Mouse (Mus musculus): ENCODE measurements at regions not wholly inside any gene's neighbourhood (a gene's known extent, or its start where the extent isn't known, plus 50 kb on each side); places are given as distances from the start of the nearest gene placed in this dataset.
A peak's percentile ranks its signal among the peaks of the same experiment; 100 is the strongest.

DNA sequence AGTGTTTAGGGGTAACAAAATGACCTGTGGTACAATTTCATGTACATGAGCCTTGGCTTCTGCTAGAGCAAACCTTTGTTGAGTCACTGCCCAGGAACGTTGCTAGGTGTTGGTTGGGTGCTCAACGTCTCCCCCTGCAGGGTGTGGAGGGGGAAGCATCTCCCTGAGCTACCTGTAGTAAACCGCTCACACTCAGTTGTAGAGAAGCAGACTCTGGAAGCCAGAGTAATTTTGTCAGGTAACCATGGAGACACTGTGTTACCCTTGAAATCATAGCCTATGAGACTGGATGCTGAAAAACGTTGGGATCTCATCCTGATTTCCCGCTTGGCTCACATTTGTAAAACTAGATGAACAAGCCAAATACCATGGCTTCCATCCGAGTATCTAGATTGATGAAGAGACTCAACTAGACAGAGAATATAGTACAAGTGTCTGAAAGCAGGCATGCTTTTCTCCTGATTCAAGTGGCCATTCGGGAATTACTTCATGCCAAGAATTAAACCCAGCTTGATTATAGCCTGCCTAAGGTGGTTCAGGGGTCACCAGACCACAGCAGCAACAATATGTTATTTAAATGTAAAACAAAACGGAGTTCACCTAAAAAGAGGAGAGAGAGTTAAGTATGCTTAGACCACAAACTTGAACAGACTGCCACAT is 63.7 kb upstream of the Ctla4 start:
- DNase-seq, result peak; percentile 10 to 56

GRCm38 (mm10) chr1:60824218-60825125 is 62.3 kb upstream of the Ctla4 start:
- no peak for DNase-seq

- no peak for DNase-seq
These were observed 61.3 kb upstream of the Ctla4 start for GRCm38 (mm10) chr1:60825256-60826186.

DNA sequence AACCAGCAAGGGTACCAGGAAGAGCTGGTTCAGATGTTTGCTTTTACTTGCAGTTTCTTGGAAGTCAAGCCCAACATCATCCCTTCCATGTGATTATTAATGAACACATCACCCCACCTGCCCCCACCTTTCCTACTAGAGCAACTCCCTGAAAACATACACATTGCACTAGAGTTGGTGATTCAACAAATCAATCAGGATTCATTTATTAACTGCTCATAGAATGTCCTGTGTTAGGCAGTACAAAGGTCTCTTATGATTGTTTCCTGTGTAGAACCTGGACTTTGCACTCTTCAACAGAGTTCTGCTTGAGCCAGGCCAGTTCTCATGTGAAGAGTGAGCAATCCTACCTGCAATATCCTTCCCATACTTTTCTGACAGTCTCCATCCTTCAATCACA is 59.8 kb upstream of the Ctla4 start:
- no peak for DNase-seq

GRCm38 (mm10) chr1:60828152-60828551 is 58.6 kb upstream of the Ctla4 start:
- no peak for DNase-seq

- DNase-seq, result no peak
These were observed 57.0 kb upstream of the Ctla4 start for GRCm38 (mm10) chr1:60829849-60830248.

- no peak for DNase-seq
These were observed 53.1 kb upstream of the Ctla4 start for GRCm38 (mm10) chr1:60833668-60834067.

Data from kidney, adult 8-10 months (tissue).